Mouse (Mus musculus) erythroblast, embryonic 14.5 days (primary cell): Measurements from ENCODE around the gene 2010111I01Rik. TPM values are rescaled to one million over a fixed set of nuclear protein-coding genes. Genes with fewer than 3 reads are reported as not detected.
A peak's percentile ranks its signal among the peaks of the same experiment; 100 is the strongest.

Experiments used
- H3K27me3 ChIP-seq: 2 replicates; pipeline ENCODE4 v1.6.1; 2012; ENCODE audit warnings: inconsistent platforms; ENCODE audit not compliant: control insufficient read depth
- H3K36me3 ChIP-seq: 2 replicates; pipeline ENCODE4 v1.6.1; 2012; ENCODE audit warnings: mild to moderate bottlenecking, inconsistent platforms; ENCODE audit not compliant: control insufficient read depth
- H3K4me1 ChIP-seq: 2 replicates; pipeline ENCODE4 v1.6.1; 2012; ENCODE audit warnings: inconsistent platforms; ENCODE audit not compliant: control insufficient read depth
- H3K4me3 ChIP-seq: replicated peaks from 2 replicates; pipeline ENCODE3; 2012; ENCODE audit warnings: moderate library complexity, mild to moderate bottlenecking, inconsistent platforms
- H3K9me3 ChIP-seq: 2 replicates; pipeline ENCODE4 v1.6.1; 2012; ENCODE audit warnings: low read length, inconsistent platforms, mixed read lengths; ENCODE audit not compliant: control insufficient read depth
- GATA1 ChIP-seq: IDR thresholded peaks from 2 replicates; pipeline ENCODE4 v1.6.1; 2012; ENCODE audit warnings: low read length, inconsistent platforms, mixed read lengths
- TAL1 ChIP-seq: IDR thresholded peaks from 3 replicates; pipeline ENCODE4 v1.6.1; 2012; ENCODE audit warnings: low read length, inconsistent platforms, mixed read lengths
- polyA plus RNA-seq: library from polyadenylated mRNA; stranded (reverse); fragments of >175 nt; gene quantifications from 2 replicates; pipeline ENCODE4 v1.2.3, GENCODE M21; 2012

The 2010111I01Rik gene
- polyA plus RNA-seq, 1 experiment, result 2.2 TPM

DNA sequence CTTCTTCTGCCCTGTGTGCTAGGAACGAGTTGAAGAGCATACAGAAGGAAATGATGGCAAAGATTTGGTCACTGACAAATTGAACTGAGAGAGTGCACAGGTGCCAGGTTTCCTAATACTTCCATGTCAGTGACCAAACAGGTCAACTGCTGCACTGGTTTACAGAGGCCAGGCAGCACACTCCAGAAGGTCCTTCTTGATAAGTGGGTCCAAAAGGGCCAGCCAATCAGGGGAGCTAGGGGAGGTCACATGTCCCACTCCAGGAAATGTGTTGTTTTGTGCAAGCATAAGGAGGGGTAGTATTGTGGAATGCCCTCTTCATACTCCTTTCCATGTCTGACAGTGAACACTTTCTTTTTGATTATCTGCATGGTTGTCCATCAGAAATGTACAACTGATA is 99.0 kb downstream of the 2010111I01Rik start:
- Histone ChIP-seq H3K36me3 (no peaks in the 10 kb centered on the region), H3K27me3 (no peaks in the 10 kb centered on the region), H3K4me1 (peaks cover 9% of the 10 kb centered on the region), H3K4me3 (no peak overlapping the region), H3K9me3 (no peaks in the 10 kb centered on the region)
- peak; percentile 34; the same call in 1 of the 3 replicates for TF ChIP-seq TAL1
- TF ChIP-seq GATA1, result no peak

DNA sequence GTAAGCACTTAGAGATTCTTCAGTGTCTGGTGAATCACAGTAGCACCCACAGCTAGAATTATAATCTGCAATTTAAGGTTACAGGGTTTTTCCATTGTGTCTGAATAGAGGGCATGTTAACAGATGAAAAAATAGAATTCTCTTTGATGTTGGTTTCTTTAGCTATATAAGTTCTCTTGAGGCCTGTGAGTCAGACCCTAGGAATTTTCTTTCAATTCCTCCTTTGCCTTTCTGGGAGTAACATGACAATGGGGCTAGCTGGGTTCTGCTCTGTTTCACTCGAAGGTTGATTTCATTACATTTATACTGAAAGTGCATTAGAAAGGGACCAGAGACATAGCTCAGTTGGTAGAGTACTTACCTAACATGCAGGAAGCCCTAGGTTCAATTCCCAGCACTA is 101.9 kb downstream of the 2010111I01Rik start:
- no peaks in the 10 kb centered on the region for H3K27me3 ChIP-seq
- H3K4me3 ChIP-seq, result no peak overlapping the region
- no peaks in the 10 kb centered on the region for H3K36me3 ChIP-seq
- TF ChIP-seq TAL1 (no peak), GATA1 (no peak)
- peaks cover 9% of the 10 kb centered on the region for H3K4me1 ChIP-seq
- H3K9me3 ChIP-seq, result no peaks in the 10 kb centered on the region

DNA sequence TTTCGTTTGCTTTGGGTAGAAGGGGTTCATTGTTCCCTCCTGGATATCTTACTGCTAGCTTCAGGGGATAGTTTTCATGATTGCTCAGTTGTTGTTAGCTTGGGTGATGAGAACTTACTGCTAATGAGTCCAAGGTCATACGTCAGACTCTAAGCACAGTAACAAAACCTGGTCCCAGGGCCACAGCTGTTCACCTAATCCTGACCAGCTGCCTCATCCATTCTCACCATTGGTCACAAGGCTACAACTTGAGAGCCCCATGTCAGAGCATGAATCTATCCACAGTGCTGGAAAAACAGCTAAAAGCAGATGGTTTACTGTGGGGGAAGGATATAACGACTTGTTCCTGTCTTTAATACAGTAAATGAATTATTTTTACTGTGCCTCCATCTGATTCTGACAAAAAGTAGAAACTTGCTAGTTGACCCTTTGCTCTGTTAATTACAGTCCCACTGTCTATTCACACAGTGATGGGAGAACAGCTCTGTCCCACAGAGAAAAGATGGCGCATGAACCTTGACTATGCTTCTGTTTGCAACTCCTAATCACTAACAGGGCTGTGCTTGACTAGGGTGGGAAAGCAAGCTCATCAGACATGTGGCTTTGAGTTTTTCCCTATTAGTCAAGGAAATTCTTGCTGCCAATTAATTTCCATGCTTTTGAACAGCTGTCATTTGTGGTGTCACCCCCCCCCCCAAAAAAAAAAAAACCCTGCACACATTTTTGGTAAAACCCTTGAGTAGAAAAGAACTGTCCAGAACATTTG is 103.9 kb downstream of the 2010111I01Rik start:
- Histone ChIP-seq H3K4me1 (peaks cover 14% of the 10 kb centered on the region), H3K27me3 (no peaks in the 10 kb centered on the region), H3K36me3 (no peaks in the 10 kb centered on the region), H3K9me3 (no peaks in the 10 kb centered on the region), H3K4me3 (no peak overlapping the region)
- TF ChIP-seq GATA1 (no peak), TAL1 (no peak)

DNA sequence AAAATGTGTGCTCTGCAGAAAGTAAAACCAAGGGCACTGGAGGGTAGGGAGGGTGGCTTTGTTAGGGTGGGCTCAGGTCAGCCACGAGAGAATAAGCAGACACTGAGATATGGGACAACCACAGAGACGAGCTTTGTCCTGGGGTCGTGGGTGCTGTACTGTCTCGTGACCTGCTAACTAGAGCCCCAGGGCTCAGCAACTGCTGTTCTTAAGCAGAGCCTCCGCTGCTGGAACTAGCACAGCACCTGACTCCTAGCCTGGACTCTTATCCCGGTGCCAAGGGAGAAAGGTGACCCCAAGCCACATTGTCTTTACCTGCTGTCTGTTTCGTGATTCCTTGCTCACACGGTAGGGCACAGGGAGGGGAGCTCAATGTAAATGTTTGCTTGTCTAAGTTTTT is 107.2 kb downstream of the 2010111I01Rik start:
- H3K4me1 ChIP-seq, result peaks cover 8% of the 10 kb centered on the region
- H3K27me3 ChIP-seq, result no peaks in the 10 kb centered on the region
- no peaks in the 10 kb centered on the region for H3K9me3 ChIP-seq
- TF ChIP-seq TAL1 (no peak), GATA1 (no peak)
- H3K4me3 ChIP-seq, result no peak overlapping the region
- H3K36me3 ChIP-seq, result no peaks in the 10 kb centered on the region

DNA sequence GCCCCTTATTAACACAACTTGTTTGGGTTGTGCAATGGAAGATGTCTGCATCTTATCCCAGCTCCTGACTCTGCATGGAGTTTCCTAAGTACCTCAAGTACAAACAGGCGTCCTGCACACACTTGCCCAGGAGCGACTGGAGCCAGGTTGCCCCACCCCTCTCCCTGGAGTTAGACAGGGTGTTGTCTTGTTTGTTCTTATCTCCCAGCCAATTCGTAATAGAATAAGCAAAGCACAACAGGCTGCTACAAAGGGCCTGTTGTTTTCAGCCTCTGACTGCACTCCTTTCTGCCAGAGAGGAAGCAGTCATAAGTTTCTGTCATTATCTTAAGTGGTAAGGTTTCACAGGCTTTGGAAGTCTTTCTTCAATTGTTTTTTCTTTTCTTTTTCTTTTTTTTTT is 107.7 kb downstream of the 2010111I01Rik start:
- no peak overlapping the region for H3K4me3 ChIP-seq
- no peaks in the 10 kb centered on the region for H3K9me3 ChIP-seq
- H3K36me3 ChIP-seq, result no peaks in the 10 kb centered on the region
- no peaks in the 10 kb centered on the region for H3K27me3 ChIP-seq
- H3K4me1 ChIP-seq, result peaks cover 8% of the 10 kb centered on the region
- TF ChIP-seq GATA1 (no peak), TAL1 (no peak)

DNA sequence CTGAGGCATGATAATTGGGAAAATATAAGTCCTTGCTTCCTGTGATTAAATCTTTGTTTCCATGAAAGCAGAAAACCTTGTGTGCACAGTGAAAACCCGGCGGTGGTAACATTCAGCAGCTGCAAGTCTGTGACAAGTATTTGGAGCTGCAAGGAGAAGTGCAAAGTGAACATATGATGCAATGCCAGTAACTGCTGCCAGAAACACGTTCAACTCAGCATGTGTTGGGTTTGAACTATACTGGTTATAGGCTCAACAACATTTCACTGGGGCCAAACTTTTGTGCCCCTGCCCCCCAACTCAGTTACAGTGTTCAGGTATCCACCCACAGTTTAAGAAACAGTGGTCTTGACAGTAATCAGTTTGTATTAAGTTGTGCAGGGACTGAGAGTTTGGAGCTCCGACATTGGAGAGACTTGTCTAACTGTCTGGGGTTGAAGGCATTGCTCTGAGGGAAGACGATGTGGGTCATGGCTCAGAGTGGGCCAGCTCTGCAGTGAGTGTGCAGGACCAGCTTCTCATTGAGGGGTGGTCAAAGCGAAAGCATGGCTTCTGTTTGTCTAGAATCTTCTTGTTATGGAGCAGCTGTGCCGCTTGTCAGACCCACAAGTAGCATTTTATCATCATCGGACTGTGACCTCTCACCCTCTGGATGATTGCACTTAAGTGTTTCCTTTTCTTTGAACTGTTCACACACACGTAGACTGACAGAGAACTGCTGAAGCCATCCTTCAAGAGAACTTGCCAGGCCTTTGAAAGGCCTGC is 109.4 kb downstream of the 2010111I01Rik start:
- no peaks in the 10 kb centered on the region for H3K27me3 ChIP-seq
- H3K9me3 ChIP-seq, result no peaks in the 10 kb centered on the region
- TF ChIP-seq TAL1 (no peak), GATA1 (no peak)
- H3K4me1 ChIP-seq, result peaks cover 8% of the 10 kb centered on the region
- no peaks in the 10 kb centered on the region for H3K36me3 ChIP-seq
- H3K4me3 ChIP-seq, result no peak overlapping the region

DNA sequence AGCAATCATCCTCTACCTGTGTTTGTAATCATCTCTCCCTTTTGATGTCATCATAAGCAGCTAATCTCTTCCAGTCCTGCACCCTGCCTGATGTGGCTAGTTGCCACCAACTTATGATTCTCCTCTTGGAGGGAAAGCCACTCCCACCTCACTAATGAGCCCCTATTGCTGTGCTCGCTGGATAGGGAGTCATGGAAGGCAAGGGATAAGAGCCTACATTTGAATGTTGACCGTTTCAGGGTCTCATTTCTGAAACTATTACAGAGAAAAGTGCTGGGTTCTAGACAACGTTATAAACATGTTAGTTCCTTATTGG is 109.9 kb downstream of the 2010111I01Rik start:
- no peak overlapping the region for H3K4me3 ChIP-seq
- H3K4me1 ChIP-seq, result peaks cover 8% of the 10 kb centered on the region
- TF ChIP-seq GATA1 (no peak), TAL1 (no peak)
- no peaks in the 10 kb centered on the region for H3K27me3 ChIP-seq
- no peaks in the 10 kb centered on the region for H3K36me3 ChIP-seq
- no peaks in the 10 kb centered on the region for H3K9me3 ChIP-seq

DNA sequence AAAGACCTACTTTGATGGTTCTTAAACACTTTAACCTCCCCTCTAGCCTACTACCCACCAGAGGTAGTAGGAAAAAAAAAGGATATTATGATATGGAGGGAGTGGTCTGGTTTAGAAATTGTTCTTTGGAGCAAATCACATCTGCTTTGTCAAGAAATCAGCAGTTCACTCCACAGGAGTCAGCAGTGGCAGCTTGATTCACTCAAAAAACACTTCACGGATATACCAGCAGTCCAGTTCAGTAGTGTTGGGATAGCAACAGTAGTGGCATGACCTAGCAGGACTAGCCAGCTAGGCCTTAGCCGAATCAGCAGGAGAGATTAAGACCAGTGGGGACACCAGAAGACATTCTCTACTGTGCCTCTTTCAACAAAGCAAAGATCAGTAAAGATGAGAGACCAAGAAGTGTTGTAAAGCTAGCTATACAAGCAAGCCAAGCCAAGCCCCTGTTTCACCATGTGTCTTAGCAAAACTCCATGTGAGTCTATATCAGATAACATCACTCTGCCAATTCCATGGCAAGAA is 110.7 kb downstream of the 2010111I01Rik start:
- TF ChIP-seq GATA1 (no peak), TAL1 (no peak)
- Histone ChIP-seq H3K36me3 (no peaks in the 10 kb centered on the region), H3K9me3 (no peaks in the 10 kb centered on the region), H3K27me3 (no peaks in the 10 kb centered on the region), H3K4me3 (no peak overlapping the region), H3K4me1 (peaks cover 8% of the 10 kb centered on the region)

DNA sequence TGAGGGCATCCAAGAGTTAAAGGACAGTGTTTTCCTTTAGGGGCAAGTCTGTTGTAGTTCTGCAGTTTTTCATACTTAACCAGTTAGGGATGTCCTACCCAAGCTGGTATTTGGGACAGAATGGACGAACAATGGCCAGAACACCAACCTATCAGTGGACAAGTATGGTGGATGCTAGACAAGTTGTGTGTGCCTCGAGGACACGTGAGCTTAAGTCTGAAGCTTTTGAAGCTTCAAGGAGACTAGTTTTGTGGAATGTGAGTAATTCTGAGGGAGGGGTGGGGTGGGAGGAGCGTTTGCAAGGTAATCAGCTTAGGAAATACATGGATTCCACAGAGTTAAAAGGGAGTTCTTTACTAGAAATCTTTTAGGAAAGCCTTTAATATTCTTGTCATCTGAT is 115.5 kb downstream of the 2010111I01Rik start:
- TF ChIP-seq GATA1 (no peak), TAL1 (no peak)

More for the DNA sequence above, 115.5 kb downstream of the 2010111I01Rik start:
- Histone ChIP-seq H3K9me3 (no peaks in the 10 kb centered on the region), H3K4me3 (no peak overlapping the region), H3K27me3 (no peaks in the 10 kb centered on the region), H3K36me3 (no peaks in the 10 kb centered on the region), H3K4me1 (no peaks in the 10 kb centered on the region)
